Mouse (Mus musculus) yolk sac, embryonic 10.5 days (tissue): ENCODE results near the gene App.

Experiments
- DNase-seq: peaks from one replicate; pipeline ENCODE4 v3.0.0-alpha.2; 2017; ENCODE audit warnings: low spot score

The App gene

DNA sequence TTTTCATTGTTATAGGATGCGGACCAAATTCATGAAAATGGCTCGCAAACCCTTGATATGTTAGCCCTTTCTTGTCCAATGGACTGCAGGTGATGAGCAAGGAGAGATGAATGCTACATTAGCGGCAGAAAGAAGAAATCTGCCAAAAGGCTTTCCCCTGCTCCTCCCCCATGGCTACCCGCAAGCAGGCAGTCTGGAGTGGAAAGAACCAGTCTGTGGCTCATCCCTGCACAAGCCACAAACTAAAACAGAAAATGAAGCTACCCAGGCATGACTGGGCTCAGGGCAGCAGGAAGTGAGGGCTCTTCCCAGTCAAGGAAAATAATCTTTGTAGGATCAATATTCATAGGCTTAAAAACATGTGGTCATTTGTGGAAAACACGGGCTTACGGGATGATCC, 54.6 kb downstream of the App start:
- no peak for DNase-seq

- no peak for DNase-seq
Measured at GRCm38 (mm10) chr16:85117541-85117940, 56.0 kb downstream of the App start.

DNA sequence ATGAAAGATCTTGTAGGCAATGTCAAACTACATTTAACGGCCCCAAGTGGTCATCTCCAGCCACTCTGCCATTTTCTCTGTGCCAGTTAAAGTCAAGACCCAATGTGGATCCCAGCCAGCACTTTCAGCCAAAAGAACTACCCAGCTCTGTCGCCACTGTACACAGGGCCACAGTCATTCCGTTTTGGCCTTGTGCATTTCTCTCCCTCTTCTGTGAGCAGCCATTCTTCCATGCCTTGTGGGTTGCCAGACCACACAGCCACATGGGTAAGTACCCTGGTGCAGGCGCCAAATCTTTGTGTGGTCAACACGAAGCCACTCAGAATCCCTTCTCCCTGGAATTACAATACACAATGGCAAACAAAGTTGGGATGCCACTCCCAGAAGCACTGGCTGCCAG, 57.7 kb downstream of the App start:
- no peak for DNase-seq

DNA sequence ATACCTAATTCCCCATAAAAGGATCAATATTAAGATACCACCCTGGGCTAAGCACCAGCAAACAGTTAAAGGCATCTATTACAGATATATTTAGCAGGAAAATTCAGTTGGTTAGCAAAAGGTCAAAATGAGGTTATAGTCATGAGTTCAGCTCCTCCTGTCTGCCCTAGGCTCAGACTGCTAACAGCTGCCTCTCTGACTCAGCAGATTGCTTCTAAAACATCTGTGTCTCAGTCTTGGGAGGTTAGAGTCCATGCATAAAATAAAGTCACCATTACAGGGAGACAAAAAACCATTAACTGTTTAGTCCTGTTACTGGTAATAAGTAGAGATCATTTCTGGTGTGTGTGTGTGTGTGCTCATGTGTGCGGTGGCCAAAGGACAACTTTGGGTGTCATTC, 58.8 kb downstream of the App start:
- DNase-seq = no peak

DNA sequence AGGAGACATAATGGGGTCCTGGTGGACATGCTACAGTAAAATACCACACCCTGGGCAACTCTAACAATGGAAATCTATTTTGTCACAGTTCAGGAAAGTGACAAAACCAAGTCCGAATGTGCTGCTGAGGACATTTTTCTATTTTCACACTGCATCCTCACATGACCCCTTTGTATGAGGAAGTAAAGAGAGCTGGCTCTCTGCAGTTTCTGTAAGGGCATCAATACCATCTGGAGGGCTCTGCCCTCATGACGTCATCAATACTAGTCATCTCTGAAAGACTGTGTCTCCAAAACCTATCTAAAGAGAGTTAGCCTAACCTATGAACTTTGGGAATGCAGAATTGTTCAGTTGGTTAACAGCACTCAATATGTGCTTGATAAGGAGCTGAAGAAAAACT, 59.6 kb downstream of the App start:
- DNase-seq = no peak

GRCm38 (mm10) chr16:85112254-85112653, 61.3 kb downstream of the App start:
- DNase-seq = no peak

DNA sequence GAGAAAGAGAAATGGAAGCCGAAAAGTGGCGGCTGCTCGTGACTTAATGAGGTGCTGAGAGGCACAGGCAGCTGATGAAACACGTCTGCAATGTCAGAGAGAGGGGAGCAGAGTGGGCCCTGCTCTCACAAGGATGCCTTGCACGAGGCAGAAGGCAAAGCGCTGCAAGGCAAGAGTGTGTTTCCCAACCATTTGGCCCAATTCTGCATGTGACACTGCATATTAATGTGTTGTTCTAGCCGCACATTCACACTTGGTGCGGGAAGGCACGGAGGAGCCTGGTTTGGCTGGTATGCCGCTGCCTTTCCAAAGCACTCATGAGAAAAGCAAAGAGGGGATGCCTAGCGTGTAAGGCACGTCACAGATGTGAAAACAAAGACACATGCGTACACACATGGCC, 63.1 kb downstream of the App start:
- DNase-seq = no peak

GRCm38 (mm10) chr16:85108486-85108885, 65.1 kb downstream of the App start:
- no peak for DNase-seq

DNA sequence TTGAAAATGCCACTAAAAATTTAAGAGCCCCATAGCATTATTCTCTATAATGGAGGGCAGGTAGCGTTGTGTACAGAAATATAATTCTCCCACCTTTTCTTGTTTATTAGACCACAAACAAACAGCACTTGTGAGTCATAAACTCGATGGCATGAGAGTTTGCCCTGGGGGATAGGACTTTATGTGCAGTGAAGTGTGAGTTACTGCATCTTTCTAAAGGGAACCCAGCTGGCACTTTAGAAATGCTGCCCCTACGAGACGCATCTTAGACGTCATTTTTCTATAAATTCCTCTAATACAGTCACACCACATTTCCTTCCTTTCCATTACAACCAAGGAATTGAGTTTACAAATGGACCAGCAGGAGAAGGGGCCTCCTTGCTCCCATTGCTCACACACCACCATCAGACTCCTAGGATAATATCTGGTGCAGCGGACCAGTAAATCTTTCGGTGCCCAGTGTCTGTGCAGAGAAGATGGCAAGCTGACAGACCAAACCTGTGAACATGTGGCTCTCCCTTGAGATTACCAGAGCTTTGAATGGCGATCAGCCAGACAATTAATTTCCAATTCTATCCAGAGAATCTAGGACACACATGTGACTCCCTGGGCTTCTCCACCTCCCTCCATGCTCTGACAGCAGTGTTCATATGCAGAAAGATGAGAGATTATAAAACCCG, 66.8 kb downstream of the App start:
- no peak for DNase-seq

- no peak for DNase-seq
Measured at GRCm38 (mm10) chr16:85105603-85106002, 68.0 kb downstream of the App start.

DNA sequence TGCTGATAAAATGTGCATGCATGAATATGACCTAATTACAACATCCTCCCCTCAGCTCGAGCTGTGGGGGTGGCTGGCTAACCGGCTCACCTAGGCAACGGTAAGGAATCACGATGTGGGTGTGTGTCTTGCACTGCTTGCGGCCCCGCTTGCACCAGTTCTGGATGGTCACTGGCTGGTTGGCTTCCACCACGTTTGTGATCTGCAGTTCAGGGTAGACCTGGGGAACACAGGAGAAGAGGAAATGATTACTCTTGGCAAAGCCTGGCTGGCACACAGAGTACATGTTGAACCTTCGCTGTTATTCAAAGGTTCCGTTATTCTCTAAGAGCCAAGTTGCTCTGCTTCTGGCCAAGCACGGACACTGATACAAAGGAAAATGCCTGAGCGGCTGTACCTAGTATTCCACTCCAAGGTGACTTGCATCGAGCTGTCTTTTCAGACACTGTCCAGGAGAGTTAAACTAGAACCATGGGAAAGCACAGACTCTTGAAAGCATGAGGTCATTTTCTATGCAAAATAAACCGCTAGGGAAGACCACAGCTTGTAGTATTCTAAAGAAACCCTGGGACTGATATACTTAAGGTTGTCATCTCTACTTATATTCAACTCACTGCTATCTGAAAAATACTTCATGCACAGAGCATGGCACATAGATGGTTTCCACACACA, 70.3 kb downstream of the App start:
- no peak for DNase-seq

DNA sequence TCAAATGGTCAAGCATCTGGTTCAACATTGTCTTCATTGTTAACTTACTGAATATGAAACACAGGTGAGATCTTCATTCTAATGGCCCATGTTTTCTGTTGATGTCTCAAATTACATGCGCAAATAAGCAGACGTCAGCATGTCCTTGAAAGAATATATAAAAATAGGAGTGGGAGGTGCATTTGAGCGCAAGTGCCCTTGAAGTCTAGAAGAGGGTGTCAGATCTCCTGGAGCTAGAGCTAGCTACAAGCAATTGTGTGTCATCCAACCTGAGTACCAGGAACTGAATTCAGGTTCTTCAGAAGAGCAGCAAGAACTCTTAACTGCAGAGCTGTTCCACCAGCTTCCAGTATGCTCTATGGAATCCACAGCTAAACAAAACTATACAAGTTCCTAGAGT, 72.0 kb downstream of the App start:
- no peak for DNase-seq

GRCm38 (mm10) chr16:85100806-85101205, 72.8 kb downstream of the App start:
- no peak for DNase-seq

GRCm38 (mm10) chr16:85099487-85099886, 74.1 kb downstream of the App start:
- no peak for DNase-seq

DNA sequence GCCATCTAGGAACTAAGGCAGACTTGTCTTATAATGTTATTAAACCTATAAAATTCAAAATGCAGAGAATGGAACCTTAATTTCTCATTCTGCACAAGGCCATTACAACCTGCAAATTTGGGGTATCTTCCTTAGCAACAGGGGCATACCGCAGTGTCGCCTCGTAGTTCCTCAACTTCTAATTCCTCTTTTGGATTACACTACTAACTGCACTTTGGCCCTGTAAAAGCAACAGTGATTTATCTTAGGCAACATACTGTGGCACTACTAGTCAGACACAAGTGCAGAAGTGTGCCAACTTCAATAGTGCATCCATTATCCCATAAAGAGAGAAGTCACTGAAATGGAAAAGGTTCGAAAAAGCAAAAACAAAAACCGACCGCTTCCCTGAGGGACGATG, 74.5 kb downstream of the App start:
- DNase-seq = no peak

DNA sequence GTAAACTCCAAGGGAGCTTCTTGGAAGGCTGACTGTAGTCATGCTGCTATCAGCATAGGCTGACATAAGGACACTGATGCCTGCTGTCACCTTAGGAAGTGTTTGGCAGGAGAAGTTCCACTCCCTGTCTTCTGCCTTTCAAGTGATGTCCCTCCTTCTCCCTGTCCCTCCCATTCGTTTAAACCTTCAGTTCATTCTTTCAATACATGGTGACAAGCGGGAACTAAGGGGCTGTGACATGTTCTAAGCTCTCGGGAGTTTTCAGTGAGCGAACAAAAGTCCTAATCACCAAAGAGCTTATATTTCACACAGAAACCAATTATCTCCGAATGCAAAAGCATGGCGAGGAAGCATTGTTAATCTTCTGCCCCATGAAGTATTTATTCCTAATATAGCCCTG, 77.2 kb downstream of the App start:
- DNase-seq = no peak

- DNase-seq = no peak
Measured at GRCm38 (mm10) chr16:85095923-85096322, 77.6 kb downstream of the App start.

GRCm38 (mm10) chr16:85092644-85093091, 80.9 kb downstream of the App start:
- no peak for DNase-seq

- DNase-seq = no peak
Measured at GRCm38 (mm10) chr16:85092183-85092582, 81.4 kb downstream of the App start.

- no peak for DNase-seq
Measured at GRCm38 (mm10) chr16:85090992-85091391, 82.6 kb downstream of the App start.

DNA sequence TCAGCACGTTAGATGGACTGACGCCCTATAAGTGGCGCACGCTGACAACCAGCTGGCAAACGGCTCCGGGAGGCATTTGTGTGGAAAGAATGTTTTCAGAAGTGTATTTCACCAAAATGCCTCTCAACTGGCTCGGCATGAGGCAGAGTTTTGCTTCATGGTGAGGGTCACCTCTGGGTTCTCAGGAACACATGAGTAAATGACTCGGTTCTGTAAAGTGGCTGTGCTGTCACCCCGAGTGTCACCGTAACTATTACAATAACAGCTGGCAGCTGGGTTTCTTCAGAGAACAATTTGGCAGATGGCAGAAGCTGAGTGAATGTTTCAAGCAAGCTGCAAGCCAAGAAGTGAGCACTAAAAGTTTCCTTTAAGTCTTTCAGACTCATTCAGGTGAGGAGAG, 85.4 kb downstream of the App start:
- no peak for DNase-seq

GRCm38 (mm10) chr16:85086303-85086702, 87.3 kb downstream of the App start:
- DNase-seq = no peak

DNA sequence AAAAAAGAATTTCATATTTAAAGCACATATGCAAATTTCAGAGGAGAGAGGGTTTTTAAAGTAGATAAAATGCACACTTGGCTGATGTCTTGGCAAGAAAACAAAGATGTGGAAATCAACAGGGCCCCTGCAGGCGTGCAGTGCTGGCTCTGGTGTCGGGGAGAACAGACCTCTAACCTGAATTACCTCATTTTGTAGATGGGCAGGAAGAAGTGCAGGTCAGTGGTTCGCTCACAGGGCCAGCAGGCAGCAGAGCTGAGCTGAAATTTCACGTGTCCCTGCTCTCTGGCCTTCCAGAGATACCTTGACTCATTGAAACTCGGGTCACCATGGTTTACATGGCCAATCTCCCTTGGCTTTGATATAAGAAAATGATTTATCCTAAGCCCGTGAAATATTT, 87.7 kb downstream of the App start:
- no peak for DNase-seq

- DNase-seq = no peak
Measured at GRCm38 (mm10) chr16:85084152-85084551, 89.4 kb downstream of the App start.
